Mouse (Mus musculus): ENCODE data around the gene Mnd1. TPM values are rescaled to one million over a fixed set of nuclear protein-coding genes. Genes with fewer than 3 reads are reported as not detected.

Mnd1 gene
- polyA plus RNA-seq, 1 experiment from 2014 or later = 11.5 TPM

- Histone ChIP-seq H3K9me3 (replicated peaks) (no peaks in the 10 kb centered on the region), H3K36me3 (no peaks in the 10 kb centered on the region), H3K27me3 (no peaks in the 10 kb centered on the region), H3K27ac (no peak overlapping the region), H3K4me1 (replicated peaks) (peaks cover 7% of the 10 kb centered on the region), H3K4me3 (no peak overlapping the region), H3K9ac (no peak overlapping the region), H3K4me2 (no peak overlapping the region)
- ATAC-seq (replicated peaks; ENCODE audit: insufficient number of reproducible peaks, insufficient read depth, low FRiP score, low read depth) = no peak
- WGBS = 80% methylated on average over 4 of the region's 4 CpGs
Observed at GRCm38 (mm10) chr3:84157011-84157410, 1.4 kb upstream of the Mnd1 start.

GRCm38 (mm10) chr3:84156105-84156504 is 519 bp upstream of the Mnd1 start:
- H3K4me3 ChIP-seq = peak overlapping the region; percentile 72
- H3K36me3 ChIP-seq = no peaks in the 10 kb centered on the region
- no peaks in the 10 kb centered on the region for H3K9me3 ChIP-seq (replicated peaks)

GRCm38 (mm10) chr3:84155146-84155545 is 440 bp downstream of the Mnd1 start:
- peak overlapping the region; percentile 77 for H3K9ac ChIP-seq
- peak overlapping the region; percentile 100 for H3K4me2 ChIP-seq

More at GRCm38 (mm10) chr3:84156105-84156504, 519 bp upstream of the Mnd1 start:
- no peak for ATAC-seq (replicated peaks; ENCODE audit: insufficient number of reproducible peaks, insufficient read depth, low FRiP score, low read depth)
- WGBS = 54% methylated on average over 6 of the region's 6 CpGs
- H3K9ac ChIP-seq = no peak overlapping the region
- H3K27ac ChIP-seq = no peak overlapping the region
- peak overlapping the region; percentile 100 for H3K4me2 ChIP-seq
- H3K4me1 ChIP-seq (replicated peaks) = peaks cover 7% of the 10 kb centered on the region
- no peaks in the 10 kb centered on the region for H3K27me3 ChIP-seq

GRCm38 (mm10) chr3:84154721-84155141 is 855 bp downstream of the Mnd1 start:
- Histone ChIP-seq H3K27ac (no peak overlapping the region), H3K4me3 (peak overlapping the region; percentile 72), H3K4me1 (replicated peaks) (peaks cover 7% of the 10 kb centered on the region), H3K27me3 (no peaks in the 10 kb centered on the region), H3K9ac (no peak overlapping the region), H3K9me3 (replicated peaks) (no peaks in the 10 kb centered on the region), H3K36me3 (no peaks in the 10 kb centered on the region), H3K4me2 (peak overlapping the region; percentile 100)
- 19% methylated on average over 12 of the region's 12 CpGs for WGBS
- no peak for ATAC-seq (replicated peaks; ENCODE audit: insufficient number of reproducible peaks, insufficient read depth, low FRiP score, low read depth)

More at GRCm38 (mm10) chr3:84155146-84155545, 440 bp downstream of the Mnd1 start:
- Histone ChIP-seq H3K36me3 (no peaks in the 10 kb centered on the region), H3K4me3 (peak overlapping the region; percentile 72), H3K4me1 (replicated peaks) (peaks cover 7% of the 10 kb centered on the region), H3K27me3 (no peaks in the 10 kb centered on the region), H3K27ac (peak overlapping the region; percentile 57; the same call in 1 of the 2 replicates), H3K9me3 (replicated peaks) (no peaks in the 10 kb centered on the region)
- 1% methylated on average over 27 of the region's 27 CpGs for WGBS
- ATAC-seq (replicated peaks; ENCODE audit: insufficient number of reproducible peaks, insufficient read depth, low FRiP score, low read depth) = peak; percentile 15

- H3K9ac ChIP-seq = no peak overlapping the region
- no peaks in the 10 kb centered on the region for H3K4me1 ChIP-seq (replicated peaks)
- WGBS = 90% methylated on average over 3 of the region's 3 CpGs
- H3K27ac ChIP-seq = no peak overlapping the region
- H3K4me2 ChIP-seq = no peak overlapping the region
- no peaks in the 10 kb centered on the region for H3K36me3 ChIP-seq
- no peaks in the 10 kb centered on the region for H3K27me3 ChIP-seq
- ATAC-seq (replicated peaks; ENCODE audit: insufficient number of reproducible peaks, insufficient read depth, low FRiP score, low read depth) = no peak
- H3K9me3 ChIP-seq (replicated peaks) = no peaks in the 10 kb centered on the region
- H3K4me3 ChIP-seq = no peak overlapping the region
Observed at GRCm38 (mm10) chr3:84149831-84150230, 5.8 kb downstream of the Mnd1 start.

- ATAC-seq (replicated peaks; ENCODE audit: insufficient number of reproducible peaks, insufficient read depth, low FRiP score, low read depth) = no peak
- Histone ChIP-seq H3K9me3 (replicated peaks) (no peaks in the 10 kb centered on the region), H3K4me3 (no peak overlapping the region), H3K27ac (no peak overlapping the region), H3K9ac (no peak overlapping the region), H3K4me1 (replicated peaks) (no peaks in the 10 kb centered on the region), H3K4me2 (no peak overlapping the region), H3K36me3 (no peaks in the 10 kb centered on the region), H3K27me3 (no peaks in the 10 kb centered on the region)
- 55% methylated on average over 7 of the region's 7 CpGs for WGBS
Observed at GRCm38 (mm10) chr3:84140947-84141346, 14.6 kb downstream of the Mnd1 start.

GRCm38 (mm10) chr3:84136509-84136908 is 19.1 kb downstream of the Mnd1 start:
- Histone ChIP-seq H3K9me3 (replicated peaks) (no peaks in the 10 kb centered on the region), H3K27me3 (no peaks in the 10 kb centered on the region)

GRCm38 (mm10) chr3:84135933-84136332 is 19.7 kb downstream of the Mnd1 start:
- Histone ChIP-seq H3K4me2 (peak overlapping the region; percentile 35), H3K27me3 (no peaks in the 10 kb centered on the region), H3K27ac (no peak overlapping the region), H3K36me3 (no peaks in the 10 kb centered on the region), H3K9ac (no peak overlapping the region), H3K4me1 (replicated peaks) (peaks cover 3% of the 10 kb centered on the region), H3K4me3 (no peak overlapping the region), H3K9me3 (replicated peaks) (no peaks in the 10 kb centered on the region)
- ATAC-seq (replicated peaks; ENCODE audit: insufficient number of reproducible peaks, insufficient read depth, low FRiP score, low read depth) = no peak
- WGBS = 60% methylated on average over 6 of the region's 6 CpGs

More at GRCm38 (mm10) chr3:84136509-84136908, 19.1 kb downstream of the Mnd1 start:
- Histone ChIP-seq H3K9ac (no peak overlapping the region), H3K4me3 (no peak overlapping the region), H3K27ac (no peak overlapping the region), H3K36me3 (no peaks in the 10 kb centered on the region), H3K4me1 (replicated peaks) (peaks cover 3% of the 10 kb centered on the region), H3K4me2 (no peak overlapping the region)
- ATAC-seq (replicated peaks; ENCODE audit: insufficient number of reproducible peaks, insufficient read depth, low FRiP score, low read depth) = no peak
- 71% methylated on average over 7 of the region's 7 CpGs for WGBS

GRCm38 (mm10) chr3:84135387-84135786 is 20.2 kb downstream of the Mnd1 start:
- WGBS = 29% methylated on average over 9 of the region's 9 CpGs
- peak overlapping the region; percentile 35 for H3K4me2 ChIP-seq
- ATAC-seq (replicated peaks; ENCODE audit: insufficient number of reproducible peaks, insufficient read depth, low FRiP score, low read depth) = no peak

GRCm38 (mm10) chr3:84131369-84131768 is 24.2 kb downstream of the Mnd1 start:
- WGBS = 83% methylated on average over 3 of the region's 3 CpGs
- Histone ChIP-seq H3K27ac (no peak overlapping the region), H3K4me1 (replicated peaks) (peaks cover 3% of the 10 kb centered on the region), H3K36me3 (no peaks in the 10 kb centered on the region), H3K4me2 (no peak overlapping the region), H3K9ac (no peak overlapping the region), H3K4me3 (no peak overlapping the region), H3K9me3 (replicated peaks) (no peaks in the 10 kb centered on the region), H3K27me3 (no peaks in the 10 kb centered on the region)
- ATAC-seq (replicated peaks; ENCODE audit: insufficient number of reproducible peaks, insufficient read depth, low FRiP score, low read depth) = no peak

More at GRCm38 (mm10) chr3:84135387-84135786, 20.2 kb downstream of the Mnd1 start:
- 0 out of 2 replicates have a peak overlapping the region, but pooled peaks have one; percentile 1 for H3K4me3 ChIP-seq
- no peaks in the 10 kb centered on the region for H3K9me3 ChIP-seq (replicated peaks)
- no peak overlapping the region for H3K9ac ChIP-seq
- peaks cover 3% of the 10 kb centered on the region for H3K4me1 ChIP-seq (replicated peaks)
- no peaks in the 10 kb centered on the region for H3K36me3 ChIP-seq
- no peaks in the 10 kb centered on the region for H3K27me3 ChIP-seq
- no peak overlapping the region for H3K27ac ChIP-seq

GRCm38 (mm10) chr3:84130776-84131175 is 24.8 kb downstream of the Mnd1 start:
- Histone ChIP-seq H3K36me3 (no peaks in the 10 kb centered on the region), H3K9ac (no peak overlapping the region), H3K4me2 (no peak overlapping the region), H3K27me3 (no peaks in the 10 kb centered on the region), H3K9me3 (replicated peaks) (no peaks in the 10 kb centered on the region), H3K4me3 (no peak overlapping the region), H3K27ac (no peak overlapping the region), H3K4me1 (replicated peaks) (peaks cover 3% of the 10 kb centered on the region)
- ATAC-seq (replicated peaks; ENCODE audit: insufficient number of reproducible peaks, insufficient read depth, low FRiP score, low read depth) = no peak
- 61% methylated on average over 5 of the region's 5 CpGs for WGBS
